Comparison of ENCODE assay signal across 26 mouse cellular contexts in the genomic region with DNA sequence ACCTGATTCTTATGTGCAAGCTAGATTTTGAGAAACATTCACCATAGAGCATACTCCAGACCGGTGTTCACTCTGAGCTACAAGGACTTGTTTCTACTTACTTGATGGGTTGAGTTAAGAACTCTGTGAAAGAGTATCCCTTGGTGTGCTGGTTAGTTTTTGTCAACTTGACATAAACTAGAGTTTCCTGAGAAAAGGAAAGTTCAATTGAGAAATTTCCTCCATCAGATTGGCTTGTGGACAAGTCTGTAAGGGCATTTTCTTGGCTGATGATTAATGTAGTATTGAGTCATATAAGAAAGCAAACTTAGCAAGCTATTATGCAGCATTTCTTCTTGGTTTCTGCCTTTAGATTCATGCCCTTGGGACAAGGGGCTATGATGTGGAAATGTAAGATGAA.
"Had no signal": no experiment of that assay in that cellular context is flagged by ENCODE, and none has a peak within 500 bp of the region (broad histone marks: within the 10 kb centered on the region; RNA-seq: fewer than 3 reads in every experiment).

No protein-coding gene starts in this region.

- H3K27ac ChIP-seq: heart, adult 2 months; heart, embryonic 13.5 days; heart, embryonic 15.5 days; hindbrain, embryonic 13.5 days; hindbrain, embryonic 15.5 days; hindbrain, postnatal 0 days; left cerebral cortex, adult 2 months; limb, embryonic 10.5 days; limb, embryonic 12.5 days; liver, embryonic 13.5 days; liver, embryonic 15.5 days had no signal

- H3K4me1 ChIP-seq: hindbrain, embryonic 13.5 days; limb, embryonic 12.5 days; liver, embryonic 13.5 days had no signal

- H3K4me2 ChIP-seq: heart, embryonic 11.5 days; heart, embryonic 13.5 days; heart, embryonic 15.5 days; hindbrain, embryonic 13.5 days; hindbrain, embryonic 15.5 days; limb, embryonic 12.5 days; liver, embryonic 11.5 days; liver, embryonic 13.5 days; liver, embryonic 15.5 days had no signal

- H3K9me3 ChIP-seq: heart, embryonic 15.5 days; hindbrain, embryonic 13.5 days; hindbrain, embryonic 15.5 days; limb, embryonic 10.5 days; liver, embryonic 13.5 days; liver, embryonic 15.5 days had no signal

- H3K9ac ChIP-seq: heart, embryonic 13.5 days; heart, embryonic 15.5 days; hindbrain, embryonic 13.5 days; hindbrain, embryonic 15.5 days; limb, embryonic 12.5 days; liver, embryonic 13.5 days; liver, embryonic 15.5 days had no signal

- DNase-seq: gastrocnemius, postnatal 14 days; gastrocnemius, postnatal 36 days; heart, adult 11 months; heart, adult 2 months; heart, postnatal 14 days; heart, postnatal 36 days; kidney, adult 18-20 months; kidney, adult 8-10 months; kidney, postnatal 10 days; kidney, postnatal 25 days; kidney, postnatal 4 days; liver; liver, embryonic 13.5 days had no signal

- H3K36me3 ChIP-seq: heart, embryonic 13.5 days; heart, embryonic 15.5 days; hindbrain, embryonic 13.5 days; hindbrain, embryonic 15.5 days; limb, embryonic 10.5 days; limb, embryonic 12.5 days; liver, embryonic 13.5 days; liver, embryonic 15.5 days had no signal

- H3K27me3 ChIP-seq: heart, embryonic 13.5 days; heart, embryonic 15.5 days; hindbrain, embryonic 13.5 days; hindbrain, embryonic 15.5 days; limb, embryonic 12.5 days; liver, embryonic 13.5 days; liver, embryonic 15.5 days had no signal

- ATAC-seq: hindbrain, postnatal 0 days; intestine, embryonic 16.5 days had no signal

- H3K4me3 ChIP-seq: heart, adult 2 months; heart, embryonic 13.5 days; heart, embryonic 15.5 days; hindbrain, embryonic 13.5 days; hindbrain, embryonic 15.5 days; layer of hippocampus, adult 2 months; left cerebral cortex, adult 2 months; limb, embryonic 10.5 days; limb, embryonic 12.5 days; liver, embryonic 13.5 days; liver, embryonic 15.5 days had no signal
